Mouse (Mus musculus): ENCODE data around the gene E2f8.

E2f8 gene

DNA sequence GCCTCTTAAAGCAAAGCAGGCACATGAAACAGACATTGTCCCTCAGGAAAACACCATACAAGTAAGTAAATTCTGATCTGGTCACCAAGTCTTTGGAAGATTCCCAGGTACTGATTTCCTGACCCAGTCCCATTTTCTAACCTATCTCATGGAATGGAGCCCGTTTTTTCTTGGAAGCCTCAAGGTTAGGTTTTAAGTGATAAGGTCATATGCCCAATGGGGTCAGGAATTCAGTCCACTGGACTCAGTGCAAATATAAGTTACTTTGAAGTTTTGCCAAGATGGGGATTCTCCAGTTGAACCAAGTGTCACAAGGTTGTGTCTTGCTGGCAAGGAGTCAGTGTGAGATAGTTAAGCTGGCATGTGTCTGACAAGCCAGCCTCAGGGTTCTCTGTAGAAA is 56.7 kb downstream of the E2f8 start:
- no peak for DNase-seq (ENCODE audit: extremely low spot score, low read depth, low spot score)

DNA sequence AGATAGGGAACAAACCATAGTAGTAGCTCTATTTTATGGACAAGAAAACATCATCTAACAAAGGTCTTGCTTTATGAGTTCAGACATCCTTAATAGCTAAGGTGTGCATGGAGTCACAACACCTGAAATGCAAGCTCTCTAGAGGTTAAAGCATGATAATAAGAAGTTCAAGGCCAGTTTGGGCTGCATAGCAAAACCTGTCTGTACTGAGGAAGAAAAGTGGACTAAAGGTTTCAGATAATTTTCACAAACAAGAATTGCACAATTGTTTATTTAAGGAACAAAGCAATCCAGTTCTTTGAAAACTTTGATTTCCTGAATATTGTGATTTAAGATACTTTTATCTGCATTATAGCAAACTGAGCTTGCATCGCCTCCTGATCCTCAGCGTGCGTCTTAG is 57.8 kb downstream of the E2f8 start:
- no peak for DNase-seq (ENCODE audit: extremely low spot score, low read depth, low spot score)

DNA sequence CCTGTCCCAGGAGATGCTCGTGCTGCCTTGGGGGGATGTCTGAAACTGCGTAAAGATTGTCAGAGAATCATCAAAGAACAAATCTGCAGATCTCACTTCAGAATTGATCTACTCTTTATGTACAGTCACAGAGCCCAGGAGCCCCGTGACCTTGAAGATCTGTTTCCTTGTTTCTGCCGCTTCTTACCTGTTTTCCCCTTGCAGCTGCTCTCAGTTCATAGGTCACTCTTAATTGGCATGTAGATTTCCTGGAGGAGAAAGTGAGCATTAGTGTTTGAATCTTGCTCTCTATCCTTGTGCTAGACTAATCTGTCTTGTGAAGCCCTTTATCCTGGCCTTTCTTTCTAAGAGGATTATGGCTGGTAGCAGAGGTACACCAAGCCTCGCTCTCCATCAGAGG is 59.7 kb downstream of the E2f8 start:
- no peak for DNase-seq (ENCODE audit: extremely low spot score, low read depth, low spot score)
